Mouse (Mus musculus) forebrain, embryonic 11.5 days (tissue): ENCODE measurements around the gene Nicn1. TPM values are rescaled to one million over a fixed set of nuclear protein-coding genes. Genes with fewer than 3 reads are reported as not detected.

Source experiments
- ATAC-seq: fragments of 200-750 bp; cut with Nextera tagmentation; replicated peaks from 2 replicates; pipeline ENCODE4 v1.8.0; 2017; ENCODE audit warnings: moderate TSS enrichment; ENCODE audit not compliant: low FRiP score
- DNase-seq: peaks from one replicate; pipeline ENCODE4 v3.0.0-alpha.2; 2017; ENCODE audit warnings: low spot score
- H3K27ac ChIP-seq: fragments of 300-500 bp; sonication (generic); 2 replicates; pipeline ENCODE4 v1.5.1; 2014; ENCODE audit warnings: low read depth, low read length
- H3K27me3 ChIP-seq: fragments of 300-500 bp; sonication (generic); 2 replicates; pipeline ENCODE4 v1.6.1; 2014; ENCODE audit warnings: mild to moderate bottlenecking, low read length, mixed read lengths; ENCODE audit not compliant: control insufficient read depth, insufficient read depth
- H3K36me3 ChIP-seq: fragments of 300-500 bp; sonication (generic); 2 replicates; pipeline ENCODE4 v1.6.1; 2014; ENCODE audit warnings: mild to moderate bottlenecking, low read length, moderate library complexity, mixed read lengths; ENCODE audit not compliant: control insufficient read depth, insufficient read depth
- H3K4me1 ChIP-seq: fragments of 300-500 bp; sonication (generic); replicated peaks from 2 replicates; pipeline ENCODE4 v1.6.1; 2014; ENCODE audit warnings: low read length, mixed read lengths; ENCODE audit not compliant: control insufficient read depth, insufficient read depth
- H3K4me2 ChIP-seq: fragments of 300-500 bp; sonication (generic); 2 replicates; pipeline ENCODE4 v1.6.1; 2014; ENCODE audit warnings: low read depth, mild to moderate bottlenecking, low read length, moderate library complexity, mixed read lengths; ENCODE audit not compliant: severe bottlenecking
- H3K4me3 ChIP-seq: fragments of 300-500 bp; sonication (generic); 2 replicates; pipeline ENCODE4 v1.5.1; 2014; ENCODE audit warnings: low read depth, low read length
- H3K9ac ChIP-seq: fragments of 300-500 bp; sonication (generic); 2 replicates; pipeline ENCODE4 v1.6.1; 2014; ENCODE audit warnings: low read length
- H3K9me3 ChIP-seq: fragments of 300-500 bp; sonication (generic); 2 replicates; pipeline ENCODE4 v1.6.1; 2016; ENCODE audit warnings: low read length, mixed read lengths; ENCODE audit not compliant: control insufficient read depth
- WGBS: fragments of 180-500 bp; shearing (Covaris S2); extraction: QIAGEN DNeasy Blood & Tissue Kit; methylation state at CpG from one replicate; pipeline ENCODE4 v1.1.7; 2014; 5-methylcytosine and 5-hydroxymethylcytosine counted together
- polyA plus RNA-seq: library from polyadenylated mRNA; unstranded; fragments of >200 nt; fragmentation: Nextera tagmentation; extraction: Ambion mirVana; gene quantifications from 2 replicates; pipeline ENCODE4 v1.2.1, GENCODE M21; 2014

Nicn1 gene
- polyA plus RNA-seq, 1 experiment from 2014 or later = 46.8 TPM

DNA sequence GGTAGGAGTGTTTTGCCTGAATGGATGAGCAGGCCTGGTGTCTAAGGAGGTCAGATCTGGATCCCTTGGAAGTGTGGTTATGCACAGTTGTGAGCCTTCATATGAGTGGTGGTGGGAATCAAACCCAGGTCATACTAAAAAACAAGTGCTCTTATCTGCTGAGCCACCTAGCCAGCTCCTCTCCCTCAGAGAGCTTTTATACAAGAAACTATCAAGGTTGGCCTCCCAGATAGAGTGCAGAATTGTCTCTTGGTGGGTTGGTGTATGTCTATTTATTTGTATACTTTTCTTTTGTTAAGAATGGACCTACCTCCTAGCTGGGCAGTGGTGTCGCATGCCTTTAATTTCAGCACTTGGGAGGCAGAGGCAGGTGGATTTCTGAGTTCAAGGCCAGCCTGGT lies 53.6 kb downstream of the Nicn1 start:
- DNase-seq = no peak
- WGBS = 89% methylated on average over 1 of the region's 1 CpGs
- Histone ChIP-seq H3K36me3 (peaks cover 4% of the 10 kb centered on the region; the same call in 1 of the 2 replicates), H3K27ac (no peak overlapping the region), H3K4me3 (no peak overlapping the region), H3K9me3 (no peaks in the 10 kb centered on the region), H3K4me1 (peaks cover 19% of the 10 kb centered on the region), H3K4me2 (no peak overlapping the region), H3K27me3 (no peaks in the 10 kb centered on the region), H3K9ac (no peak overlapping the region)
- no peak for ATAC-seq

DNA sequence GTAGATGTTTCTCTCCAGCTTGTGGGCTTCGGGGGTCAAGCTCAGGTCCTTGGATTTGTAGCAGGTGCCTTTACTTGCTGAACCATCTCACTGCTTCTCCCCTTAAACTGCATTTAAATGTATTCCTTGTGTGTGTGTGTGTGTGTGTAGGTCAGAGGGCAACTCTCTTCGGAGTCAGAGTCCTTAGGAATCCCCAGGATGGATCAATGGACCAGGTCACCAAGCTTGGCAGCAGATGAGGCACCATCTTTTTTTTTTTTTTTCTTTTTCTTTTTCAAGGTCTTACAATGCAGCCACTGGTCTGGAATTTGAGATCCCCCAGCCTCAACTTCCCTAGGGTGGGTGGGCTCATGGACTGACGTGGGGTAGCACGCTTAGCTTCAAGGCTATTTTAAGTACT lies 54.2 kb downstream of the Nicn1 start:
- H3K27ac ChIP-seq = no peak overlapping the region
- no peak for ATAC-seq
- peaks cover 4% of the 10 kb centered on the region; the same call in 1 of the 2 replicates for H3K36me3 ChIP-seq
- no peak for DNase-seq
- no peaks in the 10 kb centered on the region for H3K27me3 ChIP-seq
- 89% methylated on average over 4 of the region's 4 CpGs for WGBS
- H3K4me3 ChIP-seq = no peak overlapping the region
- no peak overlapping the region for H3K4me2 ChIP-seq
- H3K4me1 ChIP-seq = peaks cover 18% of the 10 kb centered on the region
- no peak overlapping the region for H3K9ac ChIP-seq
- no peaks in the 10 kb centered on the region for H3K9me3 ChIP-seq

Other genes with a start within 250 kb of the Nicn1 start
- 19.9 and 20.7 TPM in 2 replicates for gene Gmppb, start 241.2 kb upstream of the Nicn1 start, polyA plus RNA-seq
- gene Amigo3, start 237.3 kb upstream of the Nicn1 start, polyA plus RNA-seq = 2.4 and 2.7 TPM in 2 replicates
- gene Mst1, start 210.0 kb upstream of the Nicn1 start, polyA plus RNA-seq = 0.28 and 0.56 TPM in 2 replicates
- gene Rnf123, start 207.1 kb upstream of the Nicn1 start, polyA plus RNA-seq = 34.7 and 37.0 TPM in 2 replicates
- 53.3 and 61.5 TPM in 2 replicates for gene Apeh, start 195.8 kb upstream of the Nicn1 start, polyA plus RNA-seq
- 2.5 and 3.0 TPM in 2 replicates for gene Bsn, start 100.0 kb upstream of the Nicn1 start, polyA plus RNA-seq
- gene Dag1, start 26.5 kb upstream of the Nicn1 start, polyA plus RNA-seq = 77.1 and 82.0 TPM in 2 replicates
- 25.1 and 25.9 TPM in 2 replicates for gene Amt, start 6.4 kb downstream of the Nicn1 start, polyA plus RNA-seq
- 298 and 303 TPM in 2 replicates for gene Rhoa, start 15.7 kb downstream of the Nicn1 start, polyA plus RNA-seq
- gene Tcta, start 15.7 kb downstream of the Nicn1 start, polyA plus RNA-seq = 20.8 and 25.5 TPM in 2 replicates
- gene Gpx1, start 48.5 kb downstream of the Nicn1 start, polyA plus RNA-seq = 740 and 778 TPM in 2 replicates
- 131 and 138 TPM in 2 replicates for gene Usp4, start 57.4 kb downstream of the Nicn1 start, polyA plus RNA-seq
- gene 1700102P08Rik, start 102.4 kb downstream of the Nicn1 start, polyA plus RNA-seq = 0.80 and 1.3 TPM in 2 replicates
- gene Ccdc36, start 138.1 kb downstream of the Nicn1 start, polyA plus RNA-seq = 0.69 and 0.89 TPM in 2 replicates
- gene BC048562, start 146.1 kb downstream of the Nicn1 start, polyA plus RNA-seq = not detected in 2 replicates
- gene Ccdc71, start 170.1 kb downstream of the Nicn1 start, polyA plus RNA-seq = 42.5 and 45.2 TPM in 2 replicates
- gene Klhdc8b, start 171.2 kb downstream of the Nicn1 start, polyA plus RNA-seq = 49.5 and 53.9 TPM in 2 replicates
- 31.8 and 40.9 TPM in 2 replicates for gene Lamb2, start 189.3 kb downstream of the Nicn1 start, polyA plus RNA-seq
- 84.0 and 90.0 TPM in 2 replicates for gene Usp19, start 200.2 kb downstream of the Nicn1 start, polyA plus RNA-seq
- 107 and 116 TPM in 2 replicates for gene Qars, start 217.3 kb downstream of the Nicn1 start, polyA plus RNA-seq
- 174 and 183 TPM in 2 replicates for gene Qrich1, start 226.4 kb downstream of the Nicn1 start, polyA plus RNA-seq